17 mouse cellular contexts compared by ENCODE assay signal in genomic region chr1:45826148-45826547, GRCm38 (mm10).
"Had no signal": no experiment of that assay in that cellular context is flagged by ENCODE, and none has a peak within 500 bp of the region (broad histone marks: within the 10 kb centered on the region; RNA-seq: fewer than 3 reads in every experiment).

No protein-coding gene starts in this region.

- ATAC-seq: liver, postnatal 0 days; lung, postnatal 0 days had no signal

- H3K27me3 ChIP-seq: liver, embryonic 15.5 days; lung, embryonic 15.5 days; midbrain, embryonic 12.5 days; neural tube, embryonic 12.5 days had no signal

- H3K9ac ChIP-seq: liver, embryonic 15.5 days; liver, postnatal 0 days; lung, embryonic 15.5 days; midbrain, embryonic 12.5 days; neural tube, embryonic 12.5 days had no signal

- DNase-seq: liver, postnatal 0 days; lung, adult 2 months; lung, postnatal 14 days; lung, postnatal 36 days; midbrain, embryonic 14.5 days; right cerebral cortex, postnatal 14 days; right cerebral cortex, postnatal 4 days; spleen, adult 18-20 months; thymus, adult 18-20 months; thymus, postnatal 14 days; thymus, postnatal 36 days had no signal

- H3K4me1 ChIP-seq: lung, embryonic 15.5 days; midbrain, embryonic 10.5 days; midbrain, embryonic 12.5 days; neural tube, embryonic 12.5 days had no signal

- H3K4me3 ChIP-seq: liver, embryonic 15.5 days; lung, embryonic 15.5 days; midbrain, embryonic 10.5 days; midbrain, embryonic 12.5 days; neural tube, embryonic 12.5 days had no signal

- H3K27ac ChIP-seq: liver, embryonic 15.5 days; lung, embryonic 15.5 days; midbrain, embryonic 10.5 days; midbrain, embryonic 12.5 days; neural tube, embryonic 12.5 days had no signal
